Mouse (Mus musculus): ENCODE data around the gene Hells.

DNA sequence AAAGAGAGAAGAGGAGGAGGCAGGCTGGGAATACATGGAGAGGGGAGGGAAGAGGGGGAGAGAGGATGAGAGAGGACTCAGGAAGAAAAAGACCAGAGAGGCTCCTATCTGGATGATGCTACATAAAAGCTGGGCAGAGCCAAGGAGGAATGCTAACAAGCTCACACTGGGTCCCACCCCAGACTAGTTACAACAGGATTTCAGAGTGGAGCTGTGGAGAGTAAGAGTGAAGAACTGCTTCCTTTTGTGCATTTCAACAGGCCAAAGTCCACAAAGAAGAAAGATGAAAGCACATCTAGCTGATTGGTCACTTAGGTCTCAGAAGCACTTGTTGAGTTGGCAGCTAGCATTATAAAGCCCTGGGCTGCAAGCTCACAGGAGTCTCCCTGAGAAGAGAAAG is 45.6 kb downstream of the Hells start:
- TF ChIP-seq CTCF (conservative IDR thresholded peaks at IDR 0.05; ENCODE audit: low read length), result no peak
- TF ChIP-seq NANOG (IDR thresholded peaks at IDR 0.05; ENCODE audit: borderline replicate concordance, low read length), result no peak
